Mouse (Mus musculus) MEL (cell line): Measurements from ENCODE around the gene Hpcal1. TPM values are rescaled to one million over a fixed set of nuclear protein-coding genes. Genes with fewer than 3 reads are reported as not detected.

Experiments
- DNase-seq: peaks from one replicate; pipeline ENCODE4 v3.0.0; 2011; ENCODE audit warnings: low read depth, low spot score
- H3K27ac ChIP-seq: 2 replicates; pipeline ENCODE4 v1.5.1; 2012; ENCODE audit warnings: low read depth, mild to moderate bottlenecking, control low read depth, low read length, moderate library complexity; ENCODE audit not compliant: control insufficient read depth
- H3K27me3 ChIP-seq, 2 experiments: fragments of 150-350 bp in 1 of 2; sonication (generic) in 1 of 2; 2 replicates each; pipeline ENCODE4 v1.6.1; 2012; ENCODE audit warnings: low read length in 2 of 2, mild to moderate bottlenecking in 2 of 2, improper control_type of control experiment in 1 of 2, moderate library complexity in 1 of 2; ENCODE audit not compliant: insufficient read depth in 2 of 2, control insufficient read depth in 1 of 2
- H3K36me3 ChIP-seq, 2 experiments: 2 replicates each; pipeline ENCODE4 v1.6.1; 2012 to 2014; ENCODE audit warnings: low read length in 2 of 2, improper control_type of control experiment in 1 of 2, inconsistent platforms in 1 of 2, mild to moderate bottlenecking in 1 of 2; ENCODE audit not compliant: insufficient read depth in 2 of 2, control insufficient read depth in 1 of 2
- H3K4me1 ChIP-seq, 2 experiments: fragments of 150-350 bp in 1 of 2; sonication (generic) in 1 of 2; 2 replicates each; pipeline ENCODE4 v1.6.1; 2012; ENCODE audit warnings: low read length in 2 of 2, improper control_type of control experiment in 1 of 2, mild to moderate bottlenecking in 1 of 2; ENCODE audit not compliant: insufficient read depth in 2 of 2, control insufficient read depth in 1 of 2
- H3K4me3 ChIP-seq, 2 experiments: fragments of 150-350 bp in 1 of 2; sonication (generic) in 1 of 2; 2 replicates each; pipeline ENCODE4 v1.5.1; 2012; ENCODE audit warnings: low read depth in 2 of 2, low read length in 2 of 2, mild to moderate bottlenecking in 2 of 2, moderate library complexity in 2 of 2, control low read depth in 1 of 2, improper control_type of control experiment in 1 of 2; ENCODE audit not compliant: control insufficient read depth in 1 of 2, insufficient read depth in 1 of 2
- H3K79me2 ChIP-seq: 2 replicates; pipeline ENCODE4 v1.6.1; 2012; ENCODE audit warnings: mild to moderate bottlenecking, low read length, moderate library complexity; ENCODE audit not compliant: control insufficient read depth, poor library complexity, insufficient read depth
- H3K9ac ChIP-seq: 2 replicates; pipeline ENCODE4 v1.6.1; 2012; ENCODE audit warnings: low read depth, mild to moderate bottlenecking, control low read depth, low read length, moderate library complexity; ENCODE audit not compliant: control insufficient read depth, poor library complexity, severe bottlenecking
- H3K9me3 ChIP-seq: fragments of 150-350 bp; sonication (generic); replicated peaks from 2 replicates; pipeline ENCODE4 v1.6.1; 2012; ENCODE audit warnings: mild to moderate bottlenecking, low read length, improper control_type of control experiment, moderate library complexity; ENCODE audit not compliant: insufficient read depth
- BHLHE40 ChIP-seq: IDR thresholded peaks from 2 replicates; pipeline ENCODE4 v1.6.1; 2012; ENCODE audit warnings: low read depth, mild to moderate bottlenecking, inconsistent platforms, low read length, improper control_type of control experiment, borderline replicate concordance
- CHD1 ChIP-seq: IDR thresholded peaks from 2 replicates; pipeline ENCODE4 v1.6.1; 2012; ENCODE audit warnings: low read depth, mild to moderate bottlenecking, inconsistent platforms, low read length, improper control_type of control experiment
- EP300 ChIP-seq, 2 experiments: IDR thresholded peaks; 2 replicates each; pipeline ENCODE4 v1.6.1; 2011; ENCODE audit warnings: improper control_type of control experiment in 2 of 2, low read length in 2 of 2, low read depth in 1 of 2, mild to moderate bottlenecking in 1 of 2
- ETS1 ChIP-seq: IDR thresholded peaks from 2 replicates; pipeline ENCODE4 v1.6.1; 2012; ENCODE audit warnings: low read depth, mild to moderate bottlenecking, inconsistent platforms, low read length, improper control_type of control experiment, moderate library complexity
- GATA1 ChIP-seq: IDR thresholded peaks from 2 replicates; pipeline ENCODE4 v1.6.1; 2011; ENCODE audit warnings: low read depth, low read length, improper control_type of control experiment
- JUND ChIP-seq: IDR thresholded peaks from 2 replicates; pipeline ENCODE4 v1.6.1; 2011; ENCODE audit warnings: low read depth, mild to moderate bottlenecking, improper control_type of control experiment, low read length
- MAFK ChIP-seq: IDR thresholded peaks from 2 replicates; pipeline ENCODE4 v1.6.1; 2011; ENCODE audit warnings: low read depth, mild to moderate bottlenecking, low read length, improper control_type of control experiment, borderline replicate concordance
- SIN3A ChIP-seq: IDR thresholded peaks from 2 replicates; pipeline ENCODE4 v1.6.1; 2012; ENCODE audit warnings: low read length, improper control_type of control experiment, inconsistent platforms
- TAL1 ChIP-seq: IDR thresholded peaks from 2 replicates; pipeline ENCODE4 v1.6.1; 2012; ENCODE audit warnings: mild to moderate bottlenecking, inconsistent platforms, low read length, moderate library complexity, mixed read lengths
- TCF12 ChIP-seq: IDR thresholded peaks from 2 replicates; pipeline ENCODE4 v1.6.1; 2014; ENCODE audit warnings: low read depth, mild to moderate bottlenecking, inconsistent platforms, low read length, improper control_type of control experiment, moderate library complexity
- ZNF384 ChIP-seq: IDR thresholded peaks from 2 replicates; pipeline ENCODE4 v1.6.1; 2012; ENCODE audit warnings: low read depth, mild to moderate bottlenecking, inconsistent platforms, low read length, improper control_type of control experiment
- polyA plus RNA-seq, 2 experiments: library from polyadenylated mRNA; stranded (reverse) in 1 of 2; unstranded in 1 of 2; fragments of >175 nt in 1 of 2; fragments of >200 nt in 1 of 2; gene quantifications; 2 replicates each; pipeline versions ENCODE4 v1.2.1 to v1.2.4; 2012; ENCODE audit warnings: low replicate concordance in 2 of 2, low read depth in 1 of 2; ENCODE audit not compliant: insufficient read length in 2 of 2, insufficient read depth in 1 of 2, missing spikeins in 1 of 2
- total RNA-seq: library from RNA; depleted of rRNA; stranded (reverse); fragments of 300-350 nt; gene quantifications from 2 replicates; pipeline ENCODE4 v1.2.3, GENCODE M21; 2012

Hpcal1 gene
- total and polyA plus RNA-seq, 3 experiments, result 9.1 to 23.0 TPM; not detected in 1

DNA sequence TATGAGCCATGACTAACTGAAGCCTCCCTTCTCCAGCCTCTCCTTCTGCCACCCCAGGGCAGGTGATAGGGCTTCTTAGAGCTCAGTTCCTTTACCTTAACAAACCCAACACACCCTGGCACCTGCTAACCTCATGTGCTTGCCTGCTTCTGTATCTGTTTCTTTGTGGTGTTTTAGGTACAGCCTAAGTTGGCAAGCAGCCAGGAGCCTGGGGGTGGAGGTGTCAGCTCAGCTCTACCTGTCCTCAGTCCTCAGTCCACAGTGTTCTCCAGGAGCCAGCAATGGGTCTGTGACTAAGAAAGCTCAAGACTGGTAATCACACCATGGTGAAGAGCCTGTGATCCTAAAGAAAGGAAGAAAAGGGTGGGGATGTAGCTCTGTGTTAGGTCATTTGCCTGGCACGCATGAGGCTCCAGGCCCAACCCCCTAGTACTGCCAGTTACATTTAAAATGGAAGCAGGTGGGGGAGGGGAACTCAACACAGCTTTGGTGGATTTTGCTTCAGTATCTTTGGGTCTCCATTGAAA is 4.0 kb downstream of the Hpcal1 start:
- no peak overlapping the region for H3K27ac ChIP-seq
- H3K36me3 ChIP-seq, result no peaks in the 10 kb centered on the region
- no peaks in the 10 kb centered on the region for H3K9me3 ChIP-seq
- H3K27me3 ChIP-seq, result no peaks in the 10 kb centered on the region
- H3K9ac ChIP-seq, result no peak overlapping the region
- no peak for DNase-seq
- no peak for TF ChIP-seq GATA1
- TF ChIP-seq EP300 (IDR thresholded peaks at IDR 0.05; ENCODE audit: low read depth in 1 of 2, low read length in 2 of 2), result no peak
- 0 out of 4 replicates have a peak, but pooled peaks cover 0 to 5% of the 10 kb centered on the region in 2 experiments for H3K4me1 ChIP-seq
- peaks cover 3% of the 10 kb centered on the region for H3K79me2 ChIP-seq
- H3K4me3 ChIP-seq, result no peak overlapping the region

DNA sequence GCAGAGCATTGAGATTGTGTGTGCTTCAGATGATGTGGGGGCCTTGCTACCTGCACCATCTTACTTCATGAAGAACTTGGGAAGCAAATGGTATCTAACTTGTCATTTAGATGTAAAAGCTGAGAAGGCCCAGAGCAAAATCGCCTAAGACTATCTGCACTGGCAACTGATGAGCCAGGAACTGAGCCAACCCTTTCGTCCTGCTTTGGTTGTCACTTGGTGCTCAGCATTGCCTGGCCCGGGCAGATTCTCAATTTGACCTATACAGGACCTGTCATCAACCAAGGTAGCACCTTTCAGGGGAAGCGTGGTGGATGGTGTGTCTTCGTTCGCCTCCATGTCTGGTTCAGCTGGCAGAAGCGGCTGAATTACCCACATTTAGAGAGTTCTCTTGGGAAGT is 5.7 kb downstream of the Hpcal1 start:
- no peaks in the 10 kb centered on the region for H3K9me3 ChIP-seq
- H3K79me2 ChIP-seq, result peaks cover 3% of the 10 kb centered on the region
- H3K36me3 ChIP-seq, result no peaks in the 10 kb centered on the region
- no peak for DNase-seq
- H3K9ac ChIP-seq, result no peak overlapping the region
- H3K27me3 ChIP-seq, result no peaks in the 10 kb centered on the region
- H3K4me3 ChIP-seq, result no peak overlapping the region
- no peaks in the 10 kb centered on the region for H3K4me1 ChIP-seq
- TF ChIP-seq TAL1 (no peak), ETS1 (no peak), SIN3A (no peak), ZNF384 (no peak), CHD1 (no peak), BHLHE40 (no peak), TCF12 (no peak), JUND (no peak)
- H3K27ac ChIP-seq, result no peak overlapping the region

DNA sequence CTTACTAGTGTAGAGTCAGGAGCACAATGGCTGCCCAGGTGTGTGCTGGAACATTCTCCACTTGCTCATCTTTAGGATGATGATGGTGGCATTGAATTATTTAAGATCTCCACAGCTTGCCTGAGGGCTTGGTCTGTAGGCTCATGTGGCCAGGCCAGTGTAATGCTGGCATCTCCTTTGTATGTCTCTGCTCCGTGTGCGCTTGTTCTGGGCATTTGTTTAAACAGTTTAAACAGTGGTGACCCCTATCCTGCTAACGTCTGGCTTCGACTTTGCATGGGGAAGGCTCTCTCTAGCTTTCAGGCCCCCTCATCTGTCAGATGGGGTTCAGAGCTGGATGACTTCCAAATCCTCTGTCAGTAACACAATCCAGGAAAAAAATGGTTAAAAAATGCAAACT is 8.3 kb downstream of the Hpcal1 start:
- H3K27me3 ChIP-seq, result no peaks in the 10 kb centered on the region
- no peak overlapping the region for H3K9ac ChIP-seq
- no peaks in the 10 kb centered on the region for H3K36me3 ChIP-seq
- DNase-seq, result no peak
- TF ChIP-seq MAFK, result no peak
- TF ChIP-seq, all 39 proteins: peak for 0
- no peaks in the 10 kb centered on the region for H3K9me3 ChIP-seq
- H3K4me1 ChIP-seq, result no peaks in the 10 kb centered on the region
- H3K4me3 ChIP-seq, result no peak overlapping the region
- peaks cover 2% of the 10 kb centered on the region; the same call in 1 of the 2 replicates for H3K79me2 ChIP-seq
- no peak overlapping the region for H3K27ac ChIP-seq
